In genomic region chr10:7954627-7954988, GRCm38 (mm10) we compare ENCODE assay signal across 7 mouse cellular contexts. TPM values are rescaled to one million over a fixed set of nuclear protein-coding genes. Genes with fewer than 3 reads are reported as not detected.
DNase-seq lines count a peak whose midpoint lies in the region.

No protein-coding gene starts in this region.

- DNase-seq in layer of hippocampus, postnatal 14 days (ENCODE audit: low spot score in 2 of 2): peak; percentile 12 to 36
- DNase-seq in layer of hippocampus, postnatal 36 days: no peak
- peak; percentile 34 for DNase-seq in brain, adult 2 months (ENCODE audit: low read depth, low spot score)
- peak; percentile 9 for DNase-seq in forelimb bud, embryonic 11.5 days (ENCODE audit: low read depth, low spot score)
- DNase-seq in mesoderm, embryonic 11.5 days (ENCODE audit: low read depth, low spot score): peak; percentile 5
- DNase-seq in thymus, postnatal 0 days (ENCODE audit: low spot score): no peak
- no peak for DNase-seq in urinary bladder, adult 18-20 months (ENCODE audit: low spot score in 2 of 2)

RNA-seq across cellular contexts. Expression of gene Tab2, which starts 1.4 kb away (rescaled TPM):
- 10 to 100 TPM; 62.7 to 66.0 TPM for total RNA-seq in layer of hippocampus, postnatal 14 days (2021)
- 10 to 100 TPM; 58.5 to 60.6 TPM for total RNA-seq in layer of hippocampus, postnatal 36 days (2021)
- 18.7 and 23.5 TPM in 2 replicates for polyA plus RNA-seq in thymus, postnatal 0 days (2015; fragmentation: Nextera tagmentation; extraction: Ambion mirVana)

Comparison
In these comparisons a context has a peak if more than half of its experiments do, and no peak if none do; other contexts are left out.
1. DNase-seq: peak in layer of hippocampus, postnatal 14 days (2 of 2), brain, adult 2 months (single experiment), forelimb bud, embryonic 11.5 days (single experiment) and mesoderm, embryonic 11.5 days (single experiment); none in layer of hippocampus, postnatal 36 days (0 of 2), thymus, postnatal 0 days (single experiment) and urinary bladder, adult 18-20 months (0 of 2).